Mouse (Mus musculus): ENCODE measurements at regions not wholly inside any gene's neighbourhood (a gene's known extent, or its start where the extent isn't known, plus 50 kb on each side); places are given as distances from the start of the nearest gene placed in this dataset.

DNA sequence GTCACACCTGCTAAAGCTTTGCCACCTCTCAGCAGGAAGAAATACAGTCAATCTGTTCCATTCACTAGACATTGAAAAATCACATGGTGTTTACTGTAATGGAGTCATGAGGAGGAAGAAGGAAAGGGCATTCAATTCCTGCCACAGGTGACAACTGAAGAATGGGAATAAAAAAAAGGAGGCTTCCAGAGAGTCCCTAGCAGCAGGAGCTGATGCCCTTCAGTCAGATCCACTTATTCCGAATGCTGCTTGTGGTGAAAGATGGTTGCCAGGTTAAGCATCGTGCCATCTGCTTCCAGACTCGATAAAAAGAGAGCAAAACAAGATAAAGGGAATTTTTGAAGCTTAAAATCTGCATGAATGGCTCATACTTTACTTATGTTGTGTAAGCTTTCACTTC, 385.0 kb upstream of the Mctp2 start:
- no peak for TF ChIP-seq CTCF (conservative IDR thresholded peaks at IDR 0.05; ENCODE audit: insufficient read depth, insufficient read length, low read depth, low read length)
- TF ChIP-seq POLR2A (IDR thresholded peaks at IDR 0.05; ENCODE audit: low read depth, low read length) = no peak
- 85% methylated on average over 3 of the region's 3 CpGs for WGBS
- no peak overlapping the region for H3K27ac ChIP-seq (ENCODE audit: insufficient read depth, low read depth, low read length)
- no peaks in the 10 kb centered on the region for H3K27me3 ChIP-seq (replicated peaks; ENCODE audit: control insufficient read depth, insufficient read depth, low read length)
- H3K36me3 ChIP-seq (ENCODE audit: control insufficient read depth, insufficient read depth, low read length) = no peaks in the 10 kb centered on the region
- DNase-seq = no peak
- H3K4me3 ChIP-seq (ENCODE audit: insufficient read depth, low read depth, low read length) = no peak overlapping the region
- H3K4me1 ChIP-seq (ENCODE audit: control insufficient read depth, insufficient read depth, low read length) = no peaks in the 10 kb centered on the region

GRCm38 (mm10) chr7:72691859-72692258, 385.5 kb upstream of the Mctp2 start:
- TF ChIP-seq POLR2A (IDR thresholded peaks at IDR 0.05; ENCODE audit: low read depth, low read length) (no peak), CTCF (conservative IDR thresholded peaks at IDR 0.05; ENCODE audit: insufficient read depth, insufficient read length, low read depth, low read length) (no peak)
- no peak overlapping the region for H3K27ac ChIP-seq (ENCODE audit: insufficient read depth, low read depth, low read length)
- no peak overlapping the region for H3K4me3 ChIP-seq (ENCODE audit: insufficient read depth, low read depth, low read length)
- no peaks in the 10 kb centered on the region for H3K27me3 ChIP-seq (replicated peaks; ENCODE audit: control insufficient read depth, insufficient read depth, low read length)
- H3K4me1 ChIP-seq (ENCODE audit: control insufficient read depth, insufficient read depth, low read length) = no peaks in the 10 kb centered on the region
- DNase-seq = no peak
- WGBS = 70% methylated on average over 9 of the region's 9 CpGs
- H3K36me3 ChIP-seq (ENCODE audit: control insufficient read depth, insufficient read depth, low read length) = no peaks in the 10 kb centered on the region

DNA sequence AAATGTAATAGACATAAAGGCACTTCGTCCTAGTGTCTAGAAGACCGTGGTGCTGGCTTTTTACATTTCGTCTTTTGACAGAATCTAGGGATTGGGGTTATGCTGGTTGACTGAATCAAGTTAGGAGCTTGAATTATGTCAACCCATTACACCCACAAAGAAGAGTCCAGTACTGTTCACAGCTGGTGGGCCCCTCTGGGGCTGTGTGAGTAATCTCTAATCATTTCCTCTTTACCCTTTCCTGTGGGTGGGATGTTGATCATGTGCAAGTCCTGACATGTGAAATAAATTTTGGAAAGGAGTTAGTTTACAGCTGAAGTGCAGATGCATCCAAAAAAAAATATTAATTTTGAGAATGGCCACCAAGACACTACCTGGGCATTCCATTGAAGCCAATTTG, 390.3 kb upstream of the Mctp2 start:
- H3K4me1 ChIP-seq (ENCODE audit: control insufficient read depth, insufficient read depth, low read length) = no peaks in the 10 kb centered on the region
- WGBS = 64% methylated on average over 3 of the region's 3 CpGs

GRCm38 (mm10) chr7:72703652-72704341, 397.4 kb upstream of the Mctp2 start:
- Histone ChIP-seq H3K27ac (ENCODE audit: insufficient read depth, low read depth, low read length) (no peak overlapping the region), H3K4me3 (ENCODE audit: insufficient read depth, low read depth, low read length) (no peak overlapping the region), H3K36me3 (ENCODE audit: control insufficient read depth, insufficient read depth, low read length) (no peaks in the 10 kb centered on the region), H3K27me3 (replicated peaks; ENCODE audit: control insufficient read depth, insufficient read depth, low read length) (no peaks in the 10 kb centered on the region), H3K4me1 (ENCODE audit: control insufficient read depth, insufficient read depth, low read length) (no peaks in the 10 kb centered on the region)
- no peak for DNase-seq
- TF ChIP-seq POLR2A (IDR thresholded peaks at IDR 0.05; ENCODE audit: low read depth, low read length) (no peak), CTCF (conservative IDR thresholded peaks at IDR 0.05; ENCODE audit: insufficient read depth, insufficient read length, low read depth, low read length) (no peak)
- 69% methylated on average over 5 of the region's 5 CpGs for WGBS

More for the DNA sequence above, 390.3 kb upstream of the Mctp2 start:
- DNase-seq = no peak
- H3K4me3 ChIP-seq (ENCODE audit: insufficient read depth, low read depth, low read length) = no peak overlapping the region
- no peak overlapping the region for H3K27ac ChIP-seq (ENCODE audit: insufficient read depth, low read depth, low read length)
- no peaks in the 10 kb centered on the region for H3K27me3 ChIP-seq (replicated peaks; ENCODE audit: control insufficient read depth, insufficient read depth, low read length)
- H3K36me3 ChIP-seq (ENCODE audit: control insufficient read depth, insufficient read depth, low read length) = no peaks in the 10 kb centered on the region
- no peak for TF ChIP-seq CTCF (conservative IDR thresholded peaks at IDR 0.05; ENCODE audit: insufficient read depth, insufficient read length, low read depth, low read length)
- no peak for TF ChIP-seq POLR2A (IDR thresholded peaks at IDR 0.05; ENCODE audit: low read depth, low read length)

DNA sequence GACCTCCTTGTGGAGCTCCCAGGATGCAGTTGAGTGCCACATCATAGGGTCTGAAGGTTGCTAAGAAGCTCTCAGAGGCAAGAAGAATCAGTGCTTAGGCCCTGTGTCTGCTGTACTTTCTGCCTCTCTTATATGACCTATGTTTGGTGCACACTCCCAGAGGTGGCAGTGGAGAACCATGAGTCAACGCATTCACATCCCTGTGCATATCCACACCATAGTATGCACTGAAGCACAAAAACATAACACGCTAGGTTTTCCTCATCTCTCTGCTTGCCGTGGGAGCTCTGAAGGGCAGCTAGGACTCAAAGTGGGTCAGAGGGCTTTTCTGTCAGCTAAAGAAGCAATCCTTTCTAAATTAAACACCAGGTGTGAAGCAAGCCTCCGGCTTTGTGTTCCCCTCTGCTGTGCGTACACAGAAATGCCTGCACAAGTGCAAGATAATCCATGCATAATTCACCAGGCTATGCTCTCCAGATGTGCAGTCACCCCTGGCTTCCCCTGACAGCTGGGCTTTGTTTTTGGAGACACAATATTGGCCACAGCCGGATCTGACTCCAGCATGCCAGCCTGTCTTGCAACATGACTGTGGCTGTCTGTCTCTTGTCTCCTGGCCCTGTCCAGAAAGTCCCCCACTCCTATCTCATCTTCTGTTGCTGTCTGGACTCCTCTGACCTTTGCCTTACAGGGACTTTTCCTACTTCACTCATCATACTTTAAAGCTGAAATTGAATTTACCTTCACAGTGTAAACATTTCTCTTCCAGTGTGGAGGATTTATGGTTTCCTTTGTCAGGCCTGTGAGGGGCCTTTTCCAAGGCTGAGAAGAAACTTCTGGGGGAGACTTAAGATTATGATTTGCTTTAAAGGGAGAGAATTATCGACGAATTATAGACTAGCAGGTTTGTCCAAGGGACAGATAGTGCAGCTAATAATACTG, 405.1 kb upstream of the Mctp2 start:
- H3K27me3 ChIP-seq (replicated peaks; ENCODE audit: control insufficient read depth, insufficient read depth, low read length) = no peaks in the 10 kb centered on the region
- H3K27ac ChIP-seq (ENCODE audit: insufficient read depth, low read depth, low read length) = no peak overlapping the region
- TF ChIP-seq POLR2A (IDR thresholded peaks at IDR 0.05; ENCODE audit: low read depth, low read length) (no peak), CTCF (conservative IDR thresholded peaks at IDR 0.05; ENCODE audit: insufficient read depth, insufficient read length, low read depth, low read length) (no peak)
- no peak overlapping the region for H3K4me3 ChIP-seq (ENCODE audit: insufficient read depth, low read depth, low read length)
- H3K4me1 ChIP-seq (ENCODE audit: control insufficient read depth, insufficient read depth, low read length) = 0 out of 2 replicates have a peak, but pooled peaks cover 3% of the 10 kb centered on the region
- no peak for DNase-seq
- 52% methylated on average over 8 of the region's 8 CpGs for WGBS
- H3K36me3 ChIP-seq (ENCODE audit: control insufficient read depth, insufficient read depth, low read length) = no peaks in the 10 kb centered on the region

DNA sequence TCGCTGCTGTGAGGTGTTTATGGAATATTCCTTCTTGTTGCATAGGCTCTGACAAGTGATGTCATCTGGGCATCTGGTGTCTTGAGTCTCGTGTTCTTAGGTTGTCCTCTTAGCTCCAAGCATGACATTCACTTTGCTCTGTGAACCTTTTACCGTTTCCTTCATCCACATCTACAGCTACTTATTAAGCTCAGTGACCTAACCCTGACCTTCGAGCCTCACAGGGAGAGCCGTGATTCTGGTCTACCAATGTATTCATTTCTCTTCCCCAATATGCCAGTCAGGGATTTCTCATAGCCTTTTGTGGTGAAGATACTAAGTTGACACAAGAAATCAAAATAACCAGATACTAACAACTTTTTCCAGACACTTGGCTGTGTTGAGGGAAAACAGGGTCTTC, 409.0 kb upstream of the Mctp2 start:
- 52% methylated on average over 5 of the region's 5 CpGs for WGBS
- DNase-seq = peak; percentile 62
- TF ChIP-seq CTCF (conservative IDR thresholded peaks at IDR 0.05; ENCODE audit: insufficient read depth, insufficient read length, low read depth, low read length) = no peak
- no peak for TF ChIP-seq POLR2A (IDR thresholded peaks at IDR 0.05; ENCODE audit: low read depth, low read length)
- Histone ChIP-seq H3K27me3 (replicated peaks; ENCODE audit: control insufficient read depth, insufficient read depth, low read length) (no peaks in the 10 kb centered on the region), H3K36me3 (ENCODE audit: control insufficient read depth, insufficient read depth, low read length) (no peaks in the 10 kb centered on the region), H3K4me1 (ENCODE audit: control insufficient read depth, insufficient read depth, low read length) (0 out of 2 replicates have a peak, but pooled peaks cover 3% of the 10 kb centered on the region), H3K27ac (ENCODE audit: insufficient read depth, low read depth, low read length) (no peak overlapping the region), H3K4me3 (ENCODE audit: insufficient read depth, low read depth, low read length) (no peak overlapping the region)

DNA sequence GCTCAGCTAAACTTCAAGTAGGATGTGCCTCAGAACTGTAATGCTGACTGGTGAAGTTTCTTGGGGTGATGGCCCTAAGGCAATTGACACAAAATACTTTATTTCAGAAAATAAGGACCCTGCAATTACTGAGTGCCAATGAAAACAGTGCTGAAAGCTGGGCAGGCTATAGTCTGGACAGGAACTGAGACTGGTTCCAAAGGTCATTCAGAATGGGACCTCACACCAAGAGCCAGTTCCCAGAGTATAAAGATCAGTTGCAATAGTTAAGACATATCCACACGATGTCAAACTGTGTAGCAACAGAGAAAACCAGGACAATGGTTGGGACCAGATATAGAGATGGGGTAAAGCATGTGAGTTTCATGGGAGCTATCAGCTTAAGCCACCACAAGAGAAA, 409.6 kb upstream of the Mctp2 start:
- 33% methylated on average over 1 of the region's 1 CpGs for WGBS
- Histone ChIP-seq H3K27me3 (replicated peaks; ENCODE audit: control insufficient read depth, insufficient read depth, low read length) (no peaks in the 10 kb centered on the region), H3K4me3 (ENCODE audit: insufficient read depth, low read depth, low read length) (no peak overlapping the region), H3K4me1 (ENCODE audit: control insufficient read depth, insufficient read depth, low read length) (0 out of 2 replicates have a peak, but pooled peaks cover 3% of the 10 kb centered on the region), H3K36me3 (ENCODE audit: control insufficient read depth, insufficient read depth, low read length) (no peaks in the 10 kb centered on the region), H3K27ac (ENCODE audit: insufficient read depth, low read depth, low read length) (no peak overlapping the region)
- TF ChIP-seq CTCF (conservative IDR thresholded peaks at IDR 0.05; ENCODE audit: insufficient read depth, insufficient read length, low read depth, low read length) (no peak), POLR2A (IDR thresholded peaks at IDR 0.05; ENCODE audit: low read depth, low read length) (no peak)
- DNase-seq = peak; percentile 63

Measured in kidney, adult 2 months (tissue).